Mouse (Mus musculus) erythroblast, embryonic 14.5 days (primary cell): Measurements from ENCODE around the gene B3gat3. TPM values are rescaled to one million over a fixed set of nuclear protein-coding genes. Genes with fewer than 3 reads are reported as not detected.
"Not testable (repeated sequence)": the region's sequence is repeated elsewhere in the genome, so short reads cannot be mapped to it uniquely, and the experiment has no call there.

Source experiments
- H3K27me3 ChIP-seq: 2 replicates; pipeline ENCODE4 v1.6.1; 2012; ENCODE audit warnings: inconsistent platforms; ENCODE audit not compliant: control insufficient read depth
- H3K36me3 ChIP-seq: 2 replicates; pipeline ENCODE4 v1.6.1; 2012; ENCODE audit warnings: mild to moderate bottlenecking, inconsistent platforms; ENCODE audit not compliant: control insufficient read depth
- H3K4me1 ChIP-seq: 2 replicates; pipeline ENCODE4 v1.6.1; 2012; ENCODE audit warnings: inconsistent platforms; ENCODE audit not compliant: control insufficient read depth
- H3K4me3 ChIP-seq: replicated peaks from 2 replicates; pipeline ENCODE3; 2012; ENCODE audit warnings: moderate library complexity, mild to moderate bottlenecking, inconsistent platforms
- H3K9me3 ChIP-seq: 2 replicates; pipeline ENCODE4 v1.6.1; 2012; ENCODE audit warnings: low read length, inconsistent platforms, mixed read lengths; ENCODE audit not compliant: control insufficient read depth
- GATA1 ChIP-seq: IDR thresholded peaks from 2 replicates; pipeline ENCODE4 v1.6.1; 2012; ENCODE audit warnings: low read length, inconsistent platforms, mixed read lengths
- TAL1 ChIP-seq: IDR thresholded peaks from 3 replicates; pipeline ENCODE4 v1.6.1; 2012; ENCODE audit warnings: low read length, inconsistent platforms, mixed read lengths
- polyA plus RNA-seq: library from polyadenylated mRNA; stranded (reverse); fragments of >175 nt; gene quantifications from 2 replicates; pipeline ENCODE4 v1.2.3, GENCODE M21; 2012

B3gat3 gene
- polyA plus RNA-seq, 1 experiment = 16.4 TPM

DNA sequence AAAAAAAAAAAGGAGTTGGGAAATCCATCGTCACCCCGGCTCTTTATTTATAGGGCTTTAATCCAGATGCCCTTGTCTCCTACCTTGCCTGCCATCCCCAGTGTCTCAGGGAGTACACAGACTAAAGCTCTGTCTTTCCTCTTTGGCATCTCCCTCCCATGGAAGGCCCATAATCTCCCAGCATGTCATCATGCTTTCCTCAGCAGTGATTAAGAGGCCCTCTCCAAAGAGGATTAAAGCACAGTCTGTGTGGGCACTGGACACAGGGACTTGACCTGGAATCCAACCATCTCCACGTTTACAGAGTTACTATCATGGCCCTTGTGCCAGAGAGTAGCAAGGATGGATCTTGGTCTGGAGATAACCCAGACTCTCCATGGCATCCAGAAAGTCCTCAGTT lies 36.6 kb upstream of the B3gat3 start, which contains the start of the genes Lbhd1 and Gm49403:
Lbhd1 (plus strand) TSS at position 117 of the 400 bp plus-strand sequence.
Gm49403 (plus strand) TSS at position 315 of the 400 bp plus-strand sequence.
- Histone ChIP-seq H3K4me3 (no peak within 1 kb of the TSS), H3K27me3 (no peaks in the 10 kb centered on the region), H3K36me3 (peaks cover 5% of the 10 kb centered on the region), H3K4me1 (peaks cover 46% of the 10 kb centered on the region), H3K9me3 (no peaks in the 10 kb centered on the region)
- TF ChIP-seq TAL1 = no peak

GRCm38 (mm10) chr19:8886916-8887584 lies 33.1 kb upstream of the B3gat3 start:
- H3K27me3 ChIP-seq = no peaks in the 10 kb centered on the region
- H3K36me3 ChIP-seq = peaks cover 20% of the 10 kb centered on the region
- peak overlapping the region; percentile 72 for H3K4me3 ChIP-seq
- no peaks in the 10 kb centered on the region for H3K9me3 ChIP-seq
- TF ChIP-seq GATA1 = no peak
- TF ChIP-seq TAL1 = no peak
- peaks cover 50% of the 10 kb centered on the region for H3K4me1 ChIP-seq

GRCm38 (mm10) chr19:8887585-8888463 lies 32.4 kb upstream of the B3gat3 start:
- Histone ChIP-seq H3K36me3 (peaks cover 20% of the 10 kb centered on the region), H3K9me3 (no peaks in the 10 kb centered on the region), H3K4me3 (peak overlapping the region; percentile 72), H3K4me1 (peaks cover 57% of the 10 kb centered on the region), H3K27me3 (no peaks in the 10 kb centered on the region)
- TF ChIP-seq TAL1 (peak; percentile 30; the same call in 1 of the 3 replicates), GATA1 (peak; percentile 68)

- Histone ChIP-seq H3K36me3 (peaks cover 20% of the 10 kb centered on the region), H3K4me1 (peaks cover 63% of the 10 kb centered on the region)
- TF ChIP-seq GATA1 = no peak
These were observed 31.4 kb upstream of the B3gat3 start, which contains the start of the genes 1810009A15Rik and Gm49416 for GRCm38 (mm10) chr19:8888511-8889385. 1810009A15Rik (plus strand) TSS chr19:8888853. Gm49416 (plus strand) TSS chr19:8888926.

DNA sequence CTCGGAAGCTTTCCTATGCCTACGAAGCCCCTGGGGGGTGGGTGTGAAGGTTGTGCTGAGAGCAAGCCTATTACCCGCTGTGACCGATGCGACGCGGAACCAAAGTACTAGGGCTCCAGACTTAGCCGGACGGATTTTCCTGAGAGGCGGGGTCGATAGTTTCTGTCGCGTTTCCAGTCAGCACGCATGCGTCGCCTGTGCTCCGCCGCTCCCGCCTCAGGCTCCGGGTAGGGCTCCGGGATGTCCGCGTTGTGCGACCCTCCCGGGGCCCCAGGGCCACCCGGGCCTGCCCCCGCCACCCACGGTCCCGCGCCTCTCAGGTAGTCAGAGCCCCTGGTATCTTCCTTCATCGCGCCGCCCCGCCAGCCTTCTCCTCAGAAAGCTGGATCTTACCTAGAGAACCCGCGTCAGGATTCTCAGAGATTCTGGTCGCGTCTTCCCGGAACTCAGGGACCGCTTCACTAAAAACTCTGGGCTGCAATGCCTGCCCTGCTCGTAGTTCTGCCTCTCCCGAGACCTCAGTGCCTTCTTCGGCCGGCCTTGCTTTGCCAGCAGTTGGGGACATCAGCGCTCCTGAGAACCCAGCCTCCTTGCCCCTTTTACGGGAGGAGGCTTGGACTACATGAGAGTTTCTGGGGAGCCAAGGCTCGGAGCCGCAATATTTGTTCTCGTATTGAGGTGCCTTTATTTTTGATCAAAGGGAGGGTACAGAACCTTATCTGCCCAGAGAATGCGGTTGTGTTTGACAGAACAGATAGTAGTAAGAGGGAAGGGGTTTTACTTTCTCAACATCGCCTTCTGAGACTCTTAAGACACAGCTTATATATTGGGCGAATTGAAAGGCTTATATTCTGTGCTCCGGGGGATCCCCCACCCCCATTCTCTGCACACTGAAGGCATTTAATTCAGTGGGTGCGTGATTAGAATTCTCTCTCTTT lies 27.1 kb upstream of the B3gat3 start, which contains the start of gene Ints5:
Ints5 (plus strand) TSS at position 177 of the 938 bp plus-strand sequence.
- H3K4me3 ChIP-seq = peak within 1 kb of the TSS; percentile 85
- TF ChIP-seq TAL1 (no peak), GATA1 (no peak)
- peaks cover 53% of the 10 kb centered on the region for H3K36me3 ChIP-seq
- peaks cover 3% of the 10 kb centered on the region; the same call in 1 of the 2 replicates for H3K9me3 ChIP-seq
- H3K27me3 ChIP-seq = no peaks in the 10 kb centered on the region
- peaks cover 81% of the 10 kb centered on the region for H3K4me1 ChIP-seq

More at GRCm38 (mm10) chr19:8888511-8889385, 31.4 kb upstream of the B3gat3 start, which contains the start of the genes 1810009A15Rik and Gm49416:
- Histone ChIP-seq H3K9me3 (no peaks in the 10 kb centered on the region), H3K4me3 (peak within 1 kb of the TSS; percentile 72), H3K27me3 (no peaks in the 10 kb centered on the region)

DNA sequence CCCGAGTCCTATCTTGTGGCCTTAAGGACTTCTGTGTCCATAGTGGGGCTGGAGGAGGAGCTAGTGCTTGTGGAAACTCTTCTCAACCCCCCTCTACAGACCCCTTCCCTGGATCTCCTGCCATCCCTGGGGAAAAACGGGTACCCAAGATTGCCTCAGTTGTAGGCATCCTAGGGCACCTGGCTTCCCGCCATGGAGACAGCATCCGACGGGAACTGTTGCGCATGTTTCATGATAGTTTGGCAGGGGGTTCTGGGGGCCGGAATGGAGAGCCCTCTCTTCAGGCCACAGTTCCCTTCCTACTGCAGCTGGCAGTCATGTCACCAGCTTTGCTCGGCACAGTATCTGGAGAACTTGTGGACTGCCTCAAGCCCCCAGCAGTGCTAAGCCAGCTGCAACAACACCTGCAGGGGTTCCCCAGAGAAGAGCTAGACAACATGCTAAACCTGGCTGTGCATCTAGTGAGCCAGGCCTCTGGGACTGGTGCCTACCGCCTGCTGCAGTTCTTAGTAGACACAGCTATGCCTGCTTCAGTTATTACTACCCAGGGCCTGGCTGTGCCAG lies 24.7 kb upstream of the B3gat3 start:
- peaks cover 56% of the 10 kb centered on the region for H3K36me3 ChIP-seq
- peaks cover 3% of the 10 kb centered on the region; the same call in 1 of the 2 replicates for H3K9me3 ChIP-seq
- H3K4me1 ChIP-seq = peaks cover 84% of the 10 kb centered on the region
- no peak overlapping the region for H3K4me3 ChIP-seq
- H3K27me3 ChIP-seq = no peaks in the 10 kb centered on the region
- TF ChIP-seq TAL1 = no peak
- TF ChIP-seq GATA1 = no peak

- peaks cover 56% of the 10 kb centered on the region for H3K36me3 ChIP-seq
- peaks cover 81% of the 10 kb centered on the region for H3K4me1 ChIP-seq
- not testable (repeated sequence) for H3K27me3 ChIP-seq, H3K4me3 ChIP-seq, H3K9me3 ChIP-seq
These were observed 23.9 kb upstream of the B3gat3 start for GRCm38 (mm10) chr19:8896231-8896630.

GRCm38 (mm10) chr19:8897211-8897864 lies 22.8 kb upstream of the B3gat3 start:
- Histone ChIP-seq H3K4me3 (peak overlapping the region; percentile 70), H3K4me1 (peaks cover 74% of the 10 kb centered on the region), H3K36me3 (peaks cover 61% of the 10 kb centered on the region)
- not testable (repeated sequence) for H3K27me3 ChIP-seq, H3K9me3 ChIP-seq
